Mouse (Mus musculus): ENCODE measurements around the gene Tmie.
"Not testable (repeated sequence)": the region's sequence is repeated elsewhere in the genome, so short reads cannot be mapped to it uniquely, and the experiment has no call there.

Tmie gene

DNA sequence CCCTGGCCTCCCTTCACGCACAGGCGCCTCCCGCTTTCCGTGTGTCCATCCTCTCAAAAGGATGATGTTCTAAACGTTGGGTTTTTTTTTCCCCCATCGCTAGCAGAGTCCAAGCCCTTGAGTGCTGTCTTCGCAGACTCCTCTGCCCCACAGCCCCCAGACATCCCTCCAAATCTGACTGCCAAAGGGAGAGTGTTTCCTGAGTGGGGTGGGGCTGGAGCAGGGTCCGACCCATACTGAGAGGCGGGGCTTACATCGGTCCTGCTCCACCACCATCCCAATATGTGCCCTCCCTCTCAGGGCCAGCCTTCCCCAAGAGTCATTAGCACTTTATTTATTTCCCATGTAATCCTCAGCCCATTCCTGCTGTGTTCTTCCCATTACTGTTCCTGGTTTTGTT, 45.0 kb downstream of the Tmie start:
- no peak for DNase-seq

- DNase-seq = no peak
Observed at GRCm38 (mm10) chr9:110834411-110834810, 45.5 kb downstream of the Tmie start, which contains the start of gene Prss45. Gene Prss45, plus strand, starts transcription at chr9:110834588.

- peak in 1 of 2 experiments; percentile 22 for DNase-seq
Observed at GRCm38 (mm10) chr9:110833021-110833420, 46.9 kb downstream of the Tmie start.

DNA sequence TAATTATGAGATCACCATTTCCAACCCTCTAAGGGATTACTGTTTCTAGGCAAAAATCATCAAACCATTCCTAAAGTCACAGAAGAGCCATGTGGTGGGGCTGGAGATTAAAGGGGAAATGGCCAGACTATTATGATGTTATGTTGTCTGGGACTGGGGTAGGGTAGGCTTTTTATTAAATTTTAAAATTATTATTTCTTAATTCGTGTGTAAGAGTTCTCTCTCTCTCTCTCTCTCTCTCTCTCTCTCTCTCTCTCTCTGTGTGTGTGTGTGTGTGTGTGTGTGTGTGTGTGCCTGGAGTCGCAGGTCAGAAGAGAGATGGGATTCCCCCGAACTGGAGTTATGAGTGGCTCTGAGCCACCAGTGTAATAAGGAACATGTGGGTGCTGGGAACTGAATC, 53.5 kb downstream of the Tmie start, which contains the start of gene Prss43:
TSS of gene Prss43 (plus strand) at position 301 of the 400 bp plus-strand sequence.
- DNase-seq = no peak

DNA sequence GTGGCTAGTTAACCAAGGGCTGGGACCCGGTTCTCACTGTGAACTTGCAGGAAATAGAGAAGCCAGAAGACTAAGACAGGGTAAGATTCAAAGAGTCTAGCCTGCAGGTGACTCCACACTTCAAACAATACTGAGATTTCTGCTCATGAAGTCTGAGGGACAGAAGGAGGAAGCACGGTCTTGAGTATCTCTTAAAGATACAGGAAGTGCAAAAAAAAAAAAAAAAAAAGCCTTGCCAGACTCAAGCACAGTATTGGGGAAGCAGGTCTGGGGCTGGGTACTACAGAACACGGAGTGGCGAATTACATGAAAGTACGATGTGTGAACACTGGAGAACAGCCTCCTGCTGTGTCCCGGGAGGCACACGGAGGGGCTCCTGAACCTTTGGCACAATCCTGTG, 54.1 kb downstream of the Tmie start:
- DNase-seq = no peak

DNA sequence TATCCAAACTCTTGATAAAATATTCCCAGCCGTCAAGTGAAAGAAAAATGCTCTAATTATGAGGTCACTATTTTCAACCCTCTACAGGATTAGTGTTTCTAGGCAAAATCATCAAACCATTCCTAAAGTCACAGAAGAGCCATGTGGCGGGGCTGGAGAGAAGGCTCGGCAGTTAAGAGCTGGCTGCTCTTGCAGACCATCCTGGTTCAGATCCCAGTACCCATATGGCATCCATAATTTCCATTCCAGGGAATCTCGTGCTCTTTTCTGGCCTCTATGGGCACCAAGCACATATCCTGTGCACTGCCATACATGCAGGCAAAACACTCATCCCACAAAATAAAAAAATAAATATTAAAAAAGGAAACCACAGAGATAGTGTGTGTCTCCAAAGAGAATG, 54.5 kb downstream of the Tmie start:
- DNase-seq = no peak

GRCm38 (mm10) chr9:110821436-110821835, 58.5 kb downstream of the Tmie start:
- no peak for DNase-seq

GRCm38 (mm10) chr9:110820546-110820945, 59.4 kb downstream of the Tmie start:
- not testable (repeated sequence) for DNase-seq
